In the genomic region with DNA sequence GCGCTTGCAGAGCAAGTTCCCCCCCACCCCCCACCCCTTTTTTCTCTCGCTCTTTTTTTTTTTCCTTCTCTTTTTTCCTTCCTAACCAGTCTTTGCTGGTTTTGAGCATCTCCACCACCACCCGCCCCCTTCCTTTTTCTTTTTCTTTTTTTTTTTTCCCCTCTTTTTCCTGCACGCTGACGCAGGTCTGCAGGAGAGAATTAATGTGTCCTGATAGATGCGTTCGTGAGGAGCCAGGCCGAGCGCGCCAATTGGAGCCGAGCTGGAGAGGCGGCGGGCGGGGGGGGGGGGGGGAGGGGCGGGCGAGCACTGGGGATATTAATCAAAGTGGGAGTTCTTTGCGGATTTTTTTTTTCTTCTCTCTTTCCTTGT, we compare ENCODE assay signal across 8 mouse cellular contexts. TPM values are rescaled to one million over a fixed set of nuclear protein-coding genes. Genes with fewer than 3 reads are reported as not detected.
DNase-seq lines count a peak whose midpoint lies in the region; ATAC-seq lines count a peak whose summit lies in the region.

No protein-coding gene starts in this region.

- H3K9me3 ChIP-seq in heart, embryonic 10.5 days, result no peaks in the 10 kb centered on the region
- no peaks in the 10 kb centered on the region for H3K9me3 ChIP-seq in embryonic facial prominence, embryonic 10.5 days
- no peaks in the 10 kb centered on the region for H3K9me3 ChIP-seq in intestine, embryonic 15.5 days
- H3K9me3 ChIP-seq in midbrain, embryonic 12.5 days, result 0 out of 2 replicates have a peak, but pooled peaks cover 3% of the 10 kb centered on the region

- no peaks in the 10 kb centered on the region for H3K27me3 ChIP-seq in heart, embryonic 10.5 days (ENCODE audit: insufficient read depth, poor library complexity, severe bottlenecking)
- H3K27me3 ChIP-seq in embryonic facial prominence, embryonic 10.5 days (replicated peaks; ENCODE audit: low read depth, poor library complexity, severe bottlenecking), result no peaks in the 10 kb centered on the region
- no peaks in the 10 kb centered on the region for H3K27me3 ChIP-seq in intestine, embryonic 15.5 days (replicated peaks)
- H3K27me3 ChIP-seq in midbrain, embryonic 12.5 days, result no peaks in the 10 kb centered on the region

- H3K27ac ChIP-seq in heart, embryonic 10.5 days, result peak overlapping the region; percentile 88
- peak overlapping the region; percentile 87 for H3K27ac ChIP-seq in embryonic facial prominence, embryonic 10.5 days (replicated peaks)
- H3K27ac ChIP-seq in intestine, embryonic 15.5 days, result peak overlapping the region; percentile 81
- peak overlapping the region; percentile 92 for H3K27ac ChIP-seq in midbrain, embryonic 12.5 days (replicated peaks)

- H3K4me2 ChIP-seq in intestine, embryonic 15.5 days (replicated peaks), result peak overlapping the region; percentile 58
- peak overlapping the region; percentile 49 for H3K4me2 ChIP-seq in midbrain, embryonic 12.5 days (replicated peaks)

- H3K36me3 ChIP-seq in heart, embryonic 10.5 days, result 0 out of 2 replicates have a peak, but pooled peaks cover 3% of the 10 kb centered on the region
- no peaks in the 10 kb centered on the region for H3K36me3 ChIP-seq in embryonic facial prominence, embryonic 10.5 days (replicated peaks)
- H3K36me3 ChIP-seq in intestine, embryonic 15.5 days, result no peaks in the 10 kb centered on the region
- H3K36me3 ChIP-seq in midbrain, embryonic 12.5 days, result no peaks in the 10 kb centered on the region

- under 1% methylated on average over 13 of the region's 17 CpGs for WGBS in heart, embryonic 10.5 days
- under 1% methylated on average over 17 of the region's 17 CpGs for WGBS in embryonic facial prominence, embryonic 10.5 days
- 2% methylated on average over 13 of the region's 17 CpGs for whole genome bisulfite sequencing in intestine, embryonic 15.5 days
- 0% methylated on average over 14 of the region's 17 CpGs for WGBS in midbrain, embryonic 12.5 days

- intact Hi-C loops in heart, postnatal 14 days (cut with DNase I), result no loop called here

- H3K4me1 ChIP-seq in heart, embryonic 10.5 days, result peaks cover 74% of the 10 kb centered on the region
- peaks cover 98% of the 10 kb centered on the region for H3K4me1 ChIP-seq in embryonic facial prominence, embryonic 10.5 days
- H3K4me1 ChIP-seq in intestine, embryonic 15.5 days (replicated peaks), result peaks cover 22% of the 10 kb centered on the region
- H3K4me1 ChIP-seq in midbrain, embryonic 12.5 days, result peaks cover 71% of the 10 kb centered on the region

- peak; percentile 25; the same call in 1 of the 2 replicates for ATAC-seq in intestine, embryonic 15.5 days
- ATAC-seq in midbrain, embryonic 12.5 days (ENCODE audit: low FRiP score, low read depth), result no peak
- no peak for ATAC-seq in monocyte, adult 5-6 weeks (replicated peaks; ENCODE audit: insufficient number of reproducible peaks, low FRiP score, low TSS enrichment, poor library complexity, severe bottlenecking)

- peak overlapping the region; percentile 33 for H3K4me3 ChIP-seq in heart, embryonic 10.5 days
- H3K4me3 ChIP-seq in embryonic facial prominence, embryonic 10.5 days, result peak overlapping the region; percentile 21
- H3K4me3 ChIP-seq in intestine, embryonic 15.5 days (replicated peaks), result peak overlapping the region; percentile 17
- peak overlapping the region; percentile 22 for H3K4me3 ChIP-seq in midbrain, embryonic 12.5 days

- no peak overlapping the region for H3K9ac ChIP-seq in intestine, embryonic 15.5 days
- H3K9ac ChIP-seq in midbrain, embryonic 12.5 days (replicated peaks), result peak overlapping the region; percentile 60; the same call in 1 of the 2 replicates

- no peak for DNase-seq in heart, embryonic 10.5 days (ENCODE audit: low spot score)
- no peak for DNase-seq in heart, postnatal 14 days
- peak; percentile 79 for DNase-seq in MN1 (ENCODE audit: low spot score)
- DNase-seq in embryonic facial prominence, embryonic 10.5 days (ENCODE audit: low spot score), result peak; percentile 83
- DNase-seq in layer of hippocampus, adult 9-11 months, result no peak

RNA-seq across cellular contexts. Expression of a gene that starts 5.9 kb away (rescaled TPM):
- polyA plus RNA-seq in heart, embryonic 10.5 days (2016; fragmentation: Nextera tagmentation; extraction: Ambion mirVana), result 17.8 and 29.1 TPM in 2 replicates
- total RNA-seq in heart, postnatal 14 days (2021), result not detected
- 18.9 and 22.0 TPM in 2 replicates for polyA plus RNA-seq in embryonic facial prominence, embryonic 10.5 days (2016; fragmentation: Nextera tagmentation; extraction: Ambion mirVana)
- 327 and 654 TPM in 2 replicates for polyA plus RNA-seq in intestine, embryonic 15.5 days (2015; fragmentation: Nextera tagmentation; extraction: Ambion mirVana)
- polyA plus RNA-seq in midbrain, embryonic 12.5 days (2016; fragmentation: Nextera tagmentation; extraction: Ambion mirVana), result 5.8 and 6.7 TPM in 2 replicates
- total RNA-seq in monocyte, adult 5-6 weeks (2017), result not detected in 3 replicates

RNA-seq across cellular contexts. Expression of a gene that starts 20.9 kb away (rescaled TPM):
- polyA plus RNA-seq in heart, embryonic 10.5 days (2016; fragmentation: Nextera tagmentation; extraction: Ambion mirVana), result 1.2 and 1.7 TPM in 2 replicates
- not detected for total RNA-seq in heart, postnatal 14 days (2021)
- polyA plus RNA-seq in embryonic facial prominence, embryonic 10.5 days (2016; fragmentation: Nextera tagmentation; extraction: Ambion mirVana), result 0.85 and 1.1 TPM in 2 replicates
- polyA plus RNA-seq in intestine, embryonic 15.5 days (2015; fragmentation: Nextera tagmentation; extraction: Ambion mirVana), result 0.59 and 0.77 TPM in 2 replicates
- 1.6 and 1.9 TPM in 2 replicates for polyA plus RNA-seq in midbrain, embryonic 12.5 days (2016; fragmentation: Nextera tagmentation; extraction: Ambion mirVana)
- not detected in 3 replicates for total RNA-seq in monocyte, adult 5-6 weeks (2017)

RNA-seq across cellular contexts. Expression of a gene that starts 37.6 kb away (rescaled TPM):
- 0.16 TPM in 1 of 2 replicates, not detected in the other for polyA plus RNA-seq in heart, embryonic 10.5 days (2016; fragmentation: Nextera tagmentation; extraction: Ambion mirVana)
- total RNA-seq in heart, postnatal 14 days (2021), result under 1 TPM in 1 of 2 experiments, not detected in 1; 0.24 TPM
- polyA plus RNA-seq in embryonic facial prominence, embryonic 10.5 days (2016; fragmentation: Nextera tagmentation; extraction: Ambion mirVana), result 0.19 and 0.40 TPM in 2 replicates
- not detected in 2 replicates for polyA plus RNA-seq in intestine, embryonic 15.5 days (2015; fragmentation: Nextera tagmentation; extraction: Ambion mirVana)
- polyA plus RNA-seq in midbrain, embryonic 12.5 days (2016; fragmentation: Nextera tagmentation; extraction: Ambion mirVana), result 0.22 and 0.34 TPM in 2 replicates
- not detected in 3 replicates for total RNA-seq in monocyte, adult 5-6 weeks (2017)

RNA-seq across cellular contexts. Expression of a gene that starts 37.7 kb away (rescaled TPM):
- polyA plus RNA-seq in heart, embryonic 10.5 days (2016; fragmentation: Nextera tagmentation; extraction: Ambion mirVana), result 38.2 and 41.1 TPM in 2 replicates
- 1 to 10 TPM; 6.9 to 7.6 TPM for total RNA-seq in heart, postnatal 14 days (2021)
- polyA plus RNA-seq in embryonic facial prominence, embryonic 10.5 days (2016; fragmentation: Nextera tagmentation; extraction: Ambion mirVana), result 41.3 and 45.7 TPM in 2 replicates
- 31.5 and 33.6 TPM in 2 replicates for polyA plus RNA-seq in intestine, embryonic 15.5 days (2015; fragmentation: Nextera tagmentation; extraction: Ambion mirVana)
- 45.6 and 49.1 TPM in 2 replicates for polyA plus RNA-seq in midbrain, embryonic 12.5 days (2016; fragmentation: Nextera tagmentation; extraction: Ambion mirVana)
- 17.6 to 26.6 TPM (median 17.8 TPM) in 3 replicates for total RNA-seq in monocyte, adult 5-6 weeks (2017)

Comparison
In these comparisons a context has a peak if more than half of its experiments do, and no peak if none do; other contexts are left out.
1. DNase-seq: peak in MN1 (single experiment) and embryonic facial prominence, embryonic 10.5 days (single experiment); none in heart, embryonic 10.5 days (single experiment), heart, postnatal 14 days (0 of 2) and layer of hippocampus, adult 9-11 months (single experiment).
2. RNA of a gene that starts 5.9 kb away (polyA plus RNA-seq): 327 to 654 TPM in intestine, embryonic 15.5 days; 17.8 to 29.1 TPM in heart, embryonic 10.5 days, 18.9 to 22.0 TPM in embryonic facial prominence, embryonic 10.5 days and 5.8 to 6.7 TPM in midbrain, embryonic 12.5 days; every median in the first group is over 10 times any median in the second.
3. Peak in every context shown above with its lines, with median percentiles within 50 percentile points of each other: H3K27ac ChIP-seq and H3K4me3 ChIP-seq.